Mouse (Mus musculus): Measurements from ENCODE around the gene Slc39a5. TPM values are rescaled to one million over a fixed set of nuclear protein-coding genes. Genes with fewer than 3 reads are reported as not detected.
A peak's percentile ranks its signal among the peaks of the same experiment; 100 is the strongest.

Slc39a5 gene
- polyA plus RNA-seq, 1 experiment: 114 TPM

- H3K4me1 ChIP-seq (ENCODE audit: control insufficient read depth, insufficient read depth, low read length): peaks cover 10% of the 10 kb centered on the region
- H3K36me3 ChIP-seq (ENCODE audit: control insufficient read depth, insufficient read depth, low read length): no peaks in the 10 kb centered on the region
- H3K27ac ChIP-seq (ENCODE audit: insufficient read depth, low read depth, low read length): peak overlapping the region; percentile 17; the same call in 1 of the 2 replicates
- TF ChIP-seq POLR2A (IDR thresholded peaks at IDR 0.05; ENCODE audit: low read depth, low read length) (no peak), CTCF (conservative IDR thresholded peaks at IDR 0.05; ENCODE audit: insufficient read depth, insufficient read length, low read depth, low read length) (no peak)
- DNase-seq: no peak
- no peaks in the 10 kb centered on the region for H3K27me3 ChIP-seq (replicated peaks; ENCODE audit: control insufficient read depth, insufficient read depth, low read length)
- 29% methylated on average over 4 of the region's 4 CpGs for WGBS
- no peak overlapping the region for H3K4me3 ChIP-seq (ENCODE audit: insufficient read depth, low read depth, low read length)
These were observed 30.4 kb downstream of the Slc39a5 start for GRCm38 (mm10) chr10:128370601-128371000.

- H3K4me1 ChIP-seq (ENCODE audit: control insufficient read depth, insufficient read depth, low read length): peaks cover 10% of the 10 kb centered on the region
- TF ChIP-seq CTCF (conservative IDR thresholded peaks at IDR 0.05; ENCODE audit: insufficient read depth, insufficient read length, low read depth, low read length) (no peak), POLR2A (IDR thresholded peaks at IDR 0.05; ENCODE audit: low read depth, low read length) (no peak)
- no peaks in the 10 kb centered on the region for H3K27me3 ChIP-seq (replicated peaks; ENCODE audit: control insufficient read depth, insufficient read depth, low read length)
- DNase-seq: no peak
- 78% methylated on average over 6 of the region's 6 CpGs for WGBS
- H3K27ac ChIP-seq (ENCODE audit: insufficient read depth, low read depth, low read length): no peak overlapping the region
- no peaks in the 10 kb centered on the region for H3K36me3 ChIP-seq (ENCODE audit: control insufficient read depth, insufficient read depth, low read length)
- H3K4me3 ChIP-seq (ENCODE audit: insufficient read depth, low read depth, low read length): no peak overlapping the region
These were observed 31.0 kb downstream of the Slc39a5 start for GRCm38 (mm10) chr10:128370021-128370420.

DNA sequence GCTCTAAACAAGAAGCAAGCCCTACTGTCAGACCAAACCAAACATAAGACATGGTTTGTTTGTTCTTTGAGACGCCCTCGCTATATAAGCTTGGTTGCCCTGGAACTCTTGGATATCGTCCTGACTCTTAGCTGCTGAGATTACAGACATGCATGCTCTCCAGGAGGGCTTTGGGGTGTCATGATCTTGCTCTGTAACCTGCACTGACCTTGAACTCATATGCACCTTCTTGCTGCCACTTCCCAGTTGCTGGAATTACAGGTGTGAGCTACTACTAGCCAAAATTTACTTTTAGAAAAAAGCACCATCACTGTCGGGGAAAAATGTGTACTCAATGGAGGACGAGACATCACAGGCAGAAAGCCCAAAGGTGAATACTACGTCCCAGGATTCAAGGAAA, 31.4 kb downstream of the Slc39a5 start:
- peak overlapping the region; percentile 54 for H3K27ac ChIP-seq (ENCODE audit: insufficient read depth, low read depth, low read length)
- H3K36me3 ChIP-seq (ENCODE audit: control insufficient read depth, insufficient read depth, low read length): no peaks in the 10 kb centered on the region
- peaks cover 10% of the 10 kb centered on the region for H3K4me1 ChIP-seq (ENCODE audit: control insufficient read depth, insufficient read depth, low read length)
- DNase-seq: no peak
- 0 out of 2 replicates have a peak overlapping the region, but pooled peaks have one; percentile 75 for H3K4me3 ChIP-seq (ENCODE audit: insufficient read depth, low read depth, low read length)
- no peaks in the 10 kb centered on the region for H3K27me3 ChIP-seq (replicated peaks; ENCODE audit: control insufficient read depth, insufficient read depth, low read length)
- WGBS: 87% methylated on average over 6 of the region's 6 CpGs
- no peak for TF ChIP-seq POLR2A (IDR thresholded peaks at IDR 0.05; ENCODE audit: low read depth, low read length)
- TF ChIP-seq CTCF (conservative IDR thresholded peaks at IDR 0.05; ENCODE audit: insufficient read depth, insufficient read length, low read depth, low read length): no peak

- H3K27ac ChIP-seq (ENCODE audit: insufficient read depth, low read depth, low read length): peak overlapping the region; percentile 54
- no peak for DNase-seq
- H3K36me3 ChIP-seq (ENCODE audit: control insufficient read depth, insufficient read depth, low read length): no peaks in the 10 kb centered on the region
- TF ChIP-seq POLR2A (IDR thresholded peaks at IDR 0.05; ENCODE audit: low read depth, low read length) (no peak), CTCF (conservative IDR thresholded peaks at IDR 0.05; ENCODE audit: insufficient read depth, insufficient read length, low read depth, low read length) (no peak)
- peak overlapping the region; percentile 75 for H3K4me3 ChIP-seq (ENCODE audit: insufficient read depth, low read depth, low read length)
- H3K4me1 ChIP-seq (ENCODE audit: control insufficient read depth, insufficient read depth, low read length): peaks cover 10% of the 10 kb centered on the region
- 4% methylated on average over 9 of the region's 9 CpGs for WGBS
- H3K27me3 ChIP-seq (replicated peaks; ENCODE audit: control insufficient read depth, insufficient read depth, low read length): no peaks in the 10 kb centered on the region
These were observed 31.8 kb downstream of the Slc39a5 start for GRCm38 (mm10) chr10:128369218-128369543.

DNA sequence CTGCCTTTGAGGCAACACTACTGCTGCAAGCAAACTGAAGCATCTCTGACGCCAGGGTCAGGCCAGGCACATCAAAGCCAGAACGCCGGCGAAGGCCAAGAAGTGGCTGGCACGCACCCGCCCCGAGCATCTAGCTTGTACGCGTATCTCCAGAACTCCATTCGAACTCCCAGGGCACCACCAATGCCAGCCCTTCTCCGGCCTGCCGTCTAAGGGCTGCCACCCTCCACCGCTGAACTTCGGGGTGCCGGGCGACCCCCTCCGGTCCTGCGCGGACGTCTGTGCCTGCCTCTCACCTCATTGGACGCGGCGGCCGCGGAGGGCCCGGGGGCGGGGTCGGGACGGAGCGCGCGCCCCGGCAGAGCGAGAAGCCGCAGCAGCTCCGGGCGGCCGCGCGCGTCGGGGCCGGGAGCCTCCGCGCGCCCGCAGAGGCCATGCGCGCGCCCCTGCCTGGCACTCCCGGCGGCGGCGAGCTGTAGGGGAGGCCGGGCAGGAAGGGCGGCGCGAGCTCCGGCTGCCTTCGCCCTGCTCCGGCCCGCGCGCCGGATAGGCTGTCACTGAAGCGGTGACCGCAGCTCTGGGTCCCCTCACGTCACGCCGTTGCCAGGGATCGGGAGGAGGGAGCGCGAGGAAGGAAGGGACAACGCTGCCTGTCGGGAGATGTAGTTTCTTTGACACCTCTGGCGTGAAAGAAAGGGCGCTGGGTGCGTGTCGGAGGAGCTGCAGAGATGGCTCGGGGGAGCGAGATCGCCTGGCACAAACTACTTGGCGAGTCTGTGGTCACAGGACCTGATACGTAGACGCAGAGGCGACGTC, 32.4 kb downstream of the Slc39a5 start, which contains the start of gene Coq10a:
Gene Coq10a, minus strand, starts transcription at position 596 of the 816 bp plus-strand sequence.
- peak within 1 kb of the TSS; percentile 80 for H3K27ac ChIP-seq (ENCODE audit: insufficient read depth, low read depth, low read length)
- WGBS: 2% methylated on average over 72 of the region's 87 CpGs
- peak within 1 kb of the TSS; percentile 75 for H3K4me3 ChIP-seq (ENCODE audit: insufficient read depth, low read depth, low read length)
- peak; percentile 96 for DNase-seq
- H3K4me1 ChIP-seq (ENCODE audit: control insufficient read depth, insufficient read depth, low read length): peaks cover 10% of the 10 kb centered on the region
- H3K36me3 ChIP-seq (ENCODE audit: control insufficient read depth, insufficient read depth, low read length): no peaks in the 10 kb centered on the region
- no peaks in the 10 kb centered on the region for H3K27me3 ChIP-seq (replicated peaks; ENCODE audit: control insufficient read depth, insufficient read depth, low read length)
- TF ChIP-seq CTCF (conservative IDR thresholded peaks at IDR 0.05; ENCODE audit: insufficient read depth, insufficient read length, low read depth, low read length): no peak
- TF ChIP-seq POLR2A (IDR thresholded peaks at IDR 0.05; ENCODE audit: low read depth, low read length): peak; percentile 83

DNA sequence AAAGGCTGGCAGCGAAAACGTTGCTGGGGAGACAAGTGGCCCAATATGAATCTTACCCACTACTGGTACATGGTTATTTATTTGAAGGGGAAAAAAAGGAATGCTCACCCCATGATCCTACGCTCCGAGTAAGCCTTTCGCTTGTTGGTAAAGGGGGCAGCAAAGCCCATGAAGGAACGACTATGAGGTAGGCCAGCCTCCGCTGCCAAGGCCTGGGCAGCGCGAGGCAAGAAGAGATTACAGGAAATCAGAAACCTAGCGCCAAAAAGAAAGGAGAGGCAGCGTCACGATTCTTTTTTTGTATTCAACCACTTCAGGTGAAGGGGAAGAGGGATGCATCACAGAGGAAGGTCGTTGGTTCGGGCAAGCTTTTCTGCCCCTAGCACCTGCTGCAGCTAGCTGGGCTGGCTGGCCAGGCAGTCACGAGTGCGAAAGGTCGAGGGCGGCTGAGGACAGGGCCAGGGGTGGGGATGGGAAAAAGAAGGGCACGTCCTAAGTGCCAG, 33.1 kb downstream of the Slc39a5 start:
- H3K4me3 ChIP-seq (ENCODE audit: insufficient read depth, low read depth, low read length): peak overlapping the region; percentile 75
- peaks cover 10% of the 10 kb centered on the region for H3K4me1 ChIP-seq (ENCODE audit: control insufficient read depth, insufficient read depth, low read length)
- no peaks in the 10 kb centered on the region for H3K27me3 ChIP-seq (replicated peaks; ENCODE audit: control insufficient read depth, insufficient read depth, low read length)
- DNase-seq: peak; percentile 87
- peak overlapping the region; percentile 80 for H3K27ac ChIP-seq (ENCODE audit: insufficient read depth, low read depth, low read length)
- TF ChIP-seq POLR2A (IDR thresholded peaks at IDR 0.05; ENCODE audit: low read depth, low read length) (no peak), CTCF (conservative IDR thresholded peaks at IDR 0.05; ENCODE audit: insufficient read depth, insufficient read length, low read depth, low read length) (no peak)
- 13% methylated on average over 19 of the region's 19 CpGs for WGBS
- H3K36me3 ChIP-seq (ENCODE audit: control insufficient read depth, insufficient read depth, low read length): peaks cover 4% of the 10 kb centered on the region; the same call in 1 of the 2 replicates

DNA sequence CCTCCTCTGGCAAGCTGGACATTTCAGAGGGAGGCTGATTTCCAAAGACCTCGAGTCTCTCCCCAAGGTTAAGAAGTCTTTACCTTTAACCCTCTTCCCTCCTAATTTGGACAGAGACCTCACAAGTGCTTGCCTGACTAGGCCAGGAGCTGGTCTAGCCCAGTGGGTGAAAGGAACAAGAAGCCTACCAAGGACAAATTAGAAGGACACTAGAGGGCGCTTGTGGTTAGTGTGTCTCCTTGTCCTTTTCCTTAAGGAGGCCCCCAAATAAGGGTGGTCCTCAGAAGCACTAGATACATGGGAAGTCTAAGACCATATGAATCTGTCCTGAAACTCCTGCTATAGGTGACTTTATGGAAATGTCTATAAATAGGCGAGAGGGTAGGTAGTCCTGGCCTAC, 38.5 kb downstream of the Slc39a5 start:
- Histone ChIP-seq H3K27me3 (replicated peaks; ENCODE audit: control insufficient read depth, insufficient read depth, low read length) (no peaks in the 10 kb centered on the region), H3K27ac (ENCODE audit: insufficient read depth, low read depth, low read length) (no peak overlapping the region), H3K4me3 (ENCODE audit: insufficient read depth, low read depth, low read length) (no peak overlapping the region), H3K36me3 (ENCODE audit: control insufficient read depth, insufficient read depth, low read length) (peaks cover 8% of the 10 kb centered on the region; the same call in 1 of the 2 replicates), H3K4me1 (ENCODE audit: control insufficient read depth, insufficient read depth, low read length) (peaks cover 2% of the 10 kb centered on the region; the same call in 1 of the 2 replicates)
- peak; percentile 57 for DNase-seq
- TF ChIP-seq CTCF (conservative IDR thresholded peaks at IDR 0.05; ENCODE audit: insufficient read depth, insufficient read length, low read depth, low read length): peak; percentile 40
- no peak for TF ChIP-seq POLR2A (IDR thresholded peaks at IDR 0.05; ENCODE audit: low read depth, low read length)
- WGBS: 48% methylated on average over 3 of the region's 3 CpGs
